Mouse (Mus musculus) gastrocnemius, adult 2 months (tissue): ENCODE measurements around the gene Hhat. TPM values are rescaled to one million over a fixed set of nuclear protein-coding genes. Genes with fewer than 3 reads are reported as not detected.

Experiments
- DNase-seq: peaks from one replicate; pipeline ENCODE4 v3.0.0; 2022
- H3K27ac ChIP-seq: fragments of 200-600 bp; 2 replicates; pipeline ENCODE4 v1.8.1; 2022; ENCODE audit warnings: mild to moderate bottlenecking
- H3K4me3 ChIP-seq: fragments of 200-600 bp; 2 replicates; pipeline ENCODE4 v1.8.1; 2022; ENCODE audit warnings: mild to moderate bottlenecking, moderate library complexity
- CTCF ChIP-seq: fragments of 200-600 bp; IDR thresholded peaks from 2 replicates; pipeline ENCODE4 v1.8.1; 2022; ENCODE audit warnings: antibody characterized with exemption, mild to moderate bottlenecking, moderate library complexity
- intact Hi-C: fragments of 180-260 bp; cut with DNase I; formaldehyde crosslinking; loops from one replicate; pipeline ENCODE4 v1.15.1; 2025
- total RNA-seq, 2 experiments: library from RNA; stranded (reverse); gene quantifications; 2 replicates each; pipeline ENCODE4 v1.2.3; 2021

Gene Hhat
- total RNA-seq, 2 experiments from 2014 or later: 0.59 to 0.69 TPM

DNA sequence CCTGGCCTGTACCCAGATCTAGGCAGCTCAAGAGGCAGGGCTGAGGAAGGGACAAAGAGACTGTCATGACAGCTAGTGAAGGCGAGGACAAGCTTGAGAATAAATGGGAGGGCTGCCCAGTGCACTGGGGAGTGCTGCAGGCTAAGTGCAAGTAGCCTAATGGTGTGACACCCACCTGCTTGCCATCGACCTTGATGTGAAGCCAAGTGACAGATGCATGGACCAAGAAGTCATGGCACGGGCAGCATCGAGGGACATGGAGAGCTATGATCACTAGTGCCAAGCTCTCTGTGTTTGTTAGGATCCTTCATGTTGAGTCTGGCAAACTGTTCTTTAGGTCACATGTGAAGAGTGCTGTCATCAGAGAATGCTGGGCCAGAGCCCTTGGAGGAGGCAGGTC, 267.4 kb downstream of the Hhat start:
- no peak overlapping the region for H3K27ac ChIP-seq
- no peak for TF ChIP-seq CTCF
- no peak for DNase-seq
- intact Hi-C loops: no loop called here
- no peak overlapping the region for H3K4me3 ChIP-seq

DNA sequence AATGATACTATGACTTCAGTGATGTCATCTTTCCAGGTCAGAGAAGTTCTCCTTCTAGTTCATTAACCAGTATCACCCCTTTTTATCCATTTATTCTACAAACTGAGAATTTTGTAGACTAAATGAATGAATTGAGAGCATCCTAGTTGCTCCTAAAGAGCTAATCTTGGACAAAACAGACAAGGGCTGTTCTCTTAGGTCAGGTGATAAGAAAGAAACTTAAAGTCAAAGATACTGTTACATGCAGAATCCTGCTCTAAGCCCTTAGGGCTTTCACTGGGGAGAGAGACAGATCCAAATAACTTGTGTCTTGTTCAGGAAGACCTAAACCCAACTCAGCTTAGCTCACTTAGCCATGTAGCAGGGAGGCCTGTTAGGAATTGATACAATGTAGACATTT, 268.2 kb downstream of the Hhat start:
- intact Hi-C loops: no loop called here
- no peak for TF ChIP-seq CTCF
- Histone ChIP-seq H3K4me3 (no peak overlapping the region), H3K27ac (no peak overlapping the region)
- DNase-seq: no peak

DNA sequence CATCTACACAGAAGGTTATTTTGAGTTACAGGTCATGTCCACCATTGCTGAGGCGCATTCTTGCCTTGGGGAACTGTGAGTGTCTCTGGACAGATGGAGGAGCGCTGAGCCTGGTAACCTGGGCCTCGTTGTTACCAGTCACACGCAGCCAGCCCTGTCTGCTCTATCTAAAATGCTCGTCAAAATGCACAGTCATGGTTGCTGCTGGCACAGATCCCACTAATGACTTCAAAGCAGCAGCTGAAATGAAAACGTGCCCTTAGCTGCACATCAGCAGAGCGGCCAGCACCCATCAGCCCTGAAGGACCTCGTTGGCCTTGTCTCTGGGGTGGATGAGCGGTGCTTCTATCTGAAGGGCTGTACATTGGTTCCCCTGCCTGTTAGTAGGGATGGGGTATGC, 269.0 kb downstream of the Hhat start:
- no peak for TF ChIP-seq CTCF
- intact Hi-C loops: no loop called here
- no peak for DNase-seq

DNA sequence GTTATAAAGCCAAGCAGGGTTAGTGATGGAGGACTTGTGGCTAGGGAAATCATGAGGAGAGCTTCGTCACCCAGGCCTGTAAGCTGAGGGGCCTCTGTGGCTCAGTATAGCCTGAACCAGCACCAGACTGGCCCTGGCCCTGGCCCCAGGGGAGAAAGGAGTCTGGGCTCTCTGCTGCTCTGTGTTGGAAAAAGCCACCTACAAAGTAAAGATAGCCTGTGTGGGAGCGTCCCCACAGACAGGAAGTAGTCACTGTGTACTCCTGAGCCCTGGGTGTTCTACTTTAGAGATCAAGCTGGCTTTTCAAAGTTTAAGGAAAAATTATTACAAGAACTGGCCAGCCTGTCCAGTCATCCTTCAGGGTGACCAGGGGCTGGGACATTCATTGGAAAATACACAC, 273.5 kb downstream of the Hhat start:
- DNase-seq: no peak
- intact Hi-C loops: no loop called here
- TF ChIP-seq CTCF: no peak
- Histone ChIP-seq H3K27ac (no peak overlapping the region), H3K4me3 (no peak overlapping the region)

More for the DNA sequence above, 269.0 kb downstream of the Hhat start:
- H3K4me3 ChIP-seq: no peak overlapping the region
- no peak overlapping the region for H3K27ac ChIP-seq

DNA sequence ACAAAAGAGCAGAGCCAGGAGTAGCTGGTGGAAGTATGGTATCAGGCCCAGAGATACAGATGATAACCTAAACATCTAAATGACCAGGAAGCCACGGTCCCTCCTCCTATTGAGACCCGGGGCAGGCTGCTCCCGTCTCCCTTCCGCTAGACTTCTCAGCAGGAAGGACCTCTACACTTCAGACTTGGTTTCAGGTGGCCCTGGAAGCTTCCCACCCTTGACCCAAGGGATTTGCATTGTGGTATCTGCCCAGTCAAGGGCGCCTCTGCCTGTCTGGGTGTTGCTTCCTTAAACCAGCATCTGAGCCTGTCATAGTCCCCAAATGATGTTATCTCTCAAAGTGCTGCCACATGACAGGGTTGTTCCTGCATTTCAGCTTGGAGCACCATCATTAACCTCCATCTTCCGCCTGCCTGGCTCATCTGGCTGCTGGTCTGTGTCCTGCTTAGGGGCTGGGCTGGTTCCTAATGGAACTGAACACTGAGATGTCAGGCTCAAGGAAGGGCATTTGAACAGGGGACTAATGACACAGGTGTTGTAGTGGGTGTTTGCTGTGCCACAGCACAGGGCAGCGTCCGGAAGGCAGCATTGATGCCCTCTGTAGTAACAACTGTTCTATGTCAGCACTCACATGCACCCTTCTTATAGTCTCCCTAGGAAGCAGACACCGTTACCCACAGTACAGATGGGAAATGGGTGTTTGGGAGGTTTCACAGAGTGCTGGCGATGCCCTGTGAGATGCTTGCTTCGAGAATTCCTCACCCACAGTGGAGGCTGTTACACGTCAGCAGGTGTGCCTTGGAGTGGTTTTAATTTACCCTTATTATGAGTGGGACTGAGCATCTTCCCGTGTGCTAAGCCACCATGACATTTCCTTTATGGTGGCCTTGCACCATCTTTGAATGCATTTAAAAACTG, 280.9 kb downstream of the Hhat start:
- Histone ChIP-seq H3K4me3 (no peak overlapping the region), H3K27ac (no peak overlapping the region)
- no peak for TF ChIP-seq CTCF
- no peak for DNase-seq
- intact Hi-C loops: no loop called here

DNA sequence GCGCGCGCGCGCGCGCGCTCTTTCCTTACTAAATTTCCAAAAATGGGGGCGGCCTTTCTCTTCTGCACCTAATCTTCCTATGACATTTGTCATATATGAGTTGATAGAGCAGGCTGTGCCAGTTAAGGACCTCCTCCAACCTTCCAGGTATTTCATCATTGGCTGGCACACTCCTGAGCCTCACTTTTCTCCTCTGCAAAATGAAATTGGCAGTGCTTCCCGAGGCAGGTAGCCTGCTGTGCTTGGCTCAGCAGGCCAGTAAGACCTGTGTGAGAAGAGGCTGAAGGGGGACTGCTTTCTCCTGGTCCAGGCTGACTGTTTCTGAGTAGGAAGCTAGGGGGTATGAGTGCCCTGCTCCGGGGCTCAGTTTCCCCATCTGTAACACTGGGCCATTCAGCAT, 283.5 kb downstream of the Hhat start:
- no peak for DNase-seq
- no peak for TF ChIP-seq CTCF
- Histone ChIP-seq H3K27ac (no peak overlapping the region), H3K4me3 (no peak overlapping the region)
- intact Hi-C loops: no loop called here

DNA sequence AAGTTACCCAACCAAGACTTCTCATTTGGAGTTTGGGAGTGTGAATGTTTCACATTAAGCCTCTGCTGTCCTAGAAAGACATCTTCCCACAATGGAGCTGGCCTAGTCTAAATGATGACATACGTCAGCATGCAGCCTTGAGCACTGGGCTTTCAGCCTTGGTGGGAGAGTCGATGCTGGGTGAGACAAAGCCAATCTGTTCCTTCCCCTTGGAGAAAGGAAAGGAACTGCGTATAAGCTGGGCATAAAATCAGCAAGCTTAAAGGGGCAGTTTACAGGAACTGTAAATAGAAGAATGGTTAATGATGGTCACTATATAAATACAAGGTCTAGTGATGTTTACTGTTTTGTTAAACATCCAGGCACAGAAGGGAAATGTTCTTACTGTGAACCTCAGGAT, 286.0 kb downstream of the Hhat start:
- no peak overlapping the region for H3K4me3 ChIP-seq
- intact Hi-C loops: no loop called here
- no peak for TF ChIP-seq CTCF
- DNase-seq: no peak
- no peak overlapping the region for H3K27ac ChIP-seq

DNA sequence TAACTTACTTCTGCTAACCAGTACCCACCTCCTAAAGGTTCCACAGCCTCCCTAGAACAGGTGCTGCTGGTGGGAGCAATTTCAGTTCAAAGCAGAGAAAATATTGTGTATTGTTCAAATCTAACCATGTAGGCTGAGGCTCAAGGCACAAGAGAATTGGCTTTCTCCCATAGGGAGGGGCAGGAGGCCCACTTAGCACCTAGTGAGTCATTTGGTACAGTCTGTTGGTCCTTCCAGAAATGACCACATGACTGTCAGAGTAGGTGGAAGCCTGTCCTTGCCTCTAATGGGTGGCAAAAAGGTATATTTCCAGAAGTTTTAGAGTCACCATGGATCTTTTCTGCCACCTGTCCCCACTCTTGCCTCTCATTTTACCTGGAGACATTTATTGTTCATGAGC, 289.6 kb downstream of the Hhat start:
- Histone ChIP-seq H3K4me3 (no peak overlapping the region), H3K27ac (no peak overlapping the region)
- intact Hi-C loops: no loop called here
- no peak for DNase-seq
- TF ChIP-seq CTCF: no peak

DNA sequence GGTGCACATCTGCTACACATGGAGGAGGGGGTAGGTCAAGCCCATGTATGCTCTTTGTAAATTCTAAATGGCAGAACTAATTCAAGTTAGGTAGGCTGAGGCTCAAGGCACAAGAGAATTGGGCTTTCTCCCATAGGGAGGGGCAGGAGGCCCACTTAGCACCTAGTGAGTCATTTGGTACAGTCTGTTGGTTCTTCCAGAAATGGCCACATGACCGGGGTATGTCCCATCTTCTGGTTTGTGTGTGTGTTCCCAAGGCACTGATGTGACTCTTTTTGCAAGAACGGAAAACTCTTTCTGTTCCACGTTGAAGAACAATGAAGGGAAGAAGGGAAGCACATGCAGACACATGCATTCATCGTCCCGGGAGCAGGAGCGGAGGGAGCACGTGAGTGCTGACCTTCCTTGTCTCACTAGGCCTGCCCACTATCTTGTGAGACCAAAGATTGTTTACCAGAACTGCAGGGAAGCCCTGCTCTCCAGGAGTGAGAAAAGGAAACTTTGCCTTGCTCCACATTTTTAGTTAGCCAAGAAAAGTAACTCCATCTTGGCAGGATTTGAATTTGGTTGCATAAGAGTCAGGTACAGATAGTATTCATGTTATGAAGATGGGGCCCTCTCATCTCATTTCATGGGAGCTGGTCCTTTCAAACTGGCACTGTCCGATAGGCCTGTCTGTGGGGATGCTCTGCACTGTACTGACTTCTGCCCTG, 290.8 kb downstream of the Hhat start:
- intact Hi-C loops: no loop called here
- no peak for TF ChIP-seq CTCF
- H3K4me3 ChIP-seq: no peak overlapping the region
- DNase-seq: no peak
- no peak overlapping the region for H3K27ac ChIP-seq

DNA sequence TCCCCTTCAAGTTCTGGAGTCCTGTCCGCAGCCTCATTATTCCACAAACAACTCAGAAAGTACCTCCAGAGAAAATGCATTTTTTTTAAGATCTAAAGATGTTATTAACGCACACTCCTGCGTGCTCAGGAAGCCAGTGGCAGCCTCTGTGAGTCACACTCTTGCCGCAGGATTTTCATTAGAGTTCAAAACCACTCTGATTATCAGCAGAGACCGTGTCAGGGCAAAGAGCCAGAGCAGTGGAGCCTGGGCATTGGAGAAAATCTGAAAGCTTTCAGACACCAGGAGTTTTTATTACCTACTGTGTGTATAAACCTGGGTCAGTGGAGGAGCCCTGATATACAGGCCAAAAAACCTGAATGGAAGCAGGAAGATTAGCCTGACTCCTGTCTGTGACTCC, 292.8 kb downstream of the Hhat start:
- no peak for TF ChIP-seq CTCF
- intact Hi-C loops: no loop called here
- H3K27ac ChIP-seq: no peak overlapping the region

DNA sequence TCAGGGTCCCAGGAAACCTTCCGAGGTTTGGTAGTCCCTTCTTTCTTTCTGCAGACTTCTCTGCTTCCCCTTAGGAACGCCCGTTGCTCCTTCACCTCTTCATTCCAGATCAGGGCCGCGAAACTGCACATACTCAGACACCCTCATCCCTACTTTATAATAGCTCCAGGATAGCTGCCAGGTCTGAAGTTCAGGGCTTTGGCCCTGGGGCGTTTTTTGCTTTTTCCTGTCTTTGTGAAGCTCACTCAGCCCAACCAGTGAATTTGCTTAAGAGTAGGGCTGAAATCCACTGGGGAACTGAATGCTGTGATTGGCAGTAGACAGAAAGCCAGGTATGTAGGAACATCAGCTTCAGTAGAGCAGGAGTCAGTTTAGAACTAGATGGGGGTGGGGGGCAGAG, 293.5 kb downstream of the Hhat start:
- H3K27ac ChIP-seq: no peak overlapping the region
- TF ChIP-seq CTCF: no peak
- intact Hi-C loops: no loop called here
- DNase-seq: no peak
- no peak overlapping the region for H3K4me3 ChIP-seq

More for the DNA sequence above, 292.8 kb downstream of the Hhat start:
- no peak for DNase-seq
- H3K4me3 ChIP-seq: no peak overlapping the region

DNA sequence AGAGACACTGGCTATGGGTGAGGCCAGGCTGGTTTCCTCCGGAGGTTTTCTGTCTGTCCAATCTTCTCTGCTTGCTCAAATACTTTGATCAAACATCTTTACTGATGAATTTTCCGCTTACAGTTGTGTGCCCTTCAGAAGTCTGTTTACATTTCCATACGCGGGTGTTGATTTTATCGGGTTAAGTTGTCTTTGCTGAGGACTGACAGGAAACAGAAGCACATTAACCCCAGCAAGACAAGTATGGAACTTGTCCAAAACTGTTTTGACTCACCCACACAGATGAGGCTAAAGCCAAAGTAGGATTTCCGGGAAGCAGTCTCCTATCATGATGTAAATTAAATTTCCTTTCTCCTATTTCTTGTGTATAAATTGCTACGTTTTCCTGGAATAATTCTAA, 294.3 kb downstream of the Hhat start:
- intact Hi-C loops: no loop called here
- no peak for TF ChIP-seq CTCF
- Histone ChIP-seq H3K4me3 (no peak overlapping the region), H3K27ac (no peak overlapping the region)
- no peak for DNase-seq

DNA sequence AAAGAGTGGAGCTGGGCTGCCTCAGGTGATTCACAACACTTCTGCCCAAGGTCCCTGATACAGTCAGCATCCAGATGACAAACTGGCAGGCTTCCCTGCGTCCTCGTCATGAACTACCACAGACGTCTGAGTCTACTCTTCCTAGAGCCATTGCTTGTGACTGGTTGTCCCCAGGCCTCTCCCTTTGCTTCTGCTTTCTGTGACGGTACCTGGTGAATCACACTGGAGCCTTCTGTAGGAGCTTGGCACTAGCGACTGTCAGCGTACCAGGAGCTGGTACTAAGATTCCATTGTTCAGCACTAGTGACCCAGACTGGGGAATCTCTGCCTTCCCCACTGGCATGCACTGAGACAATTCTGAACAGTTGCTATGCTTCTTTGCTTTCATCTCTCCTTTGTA, 297.9 kb downstream of the Hhat start:
- intact Hi-C loops: no loop called here
- no peak for TF ChIP-seq CTCF
- DNase-seq: no peak
- H3K4me3 ChIP-seq: no peak overlapping the region
- no peak overlapping the region for H3K27ac ChIP-seq
